Mouse (Mus musculus): ENCODE measurements around the gene Tubgcp5.

Tubgcp5 gene

DNA sequence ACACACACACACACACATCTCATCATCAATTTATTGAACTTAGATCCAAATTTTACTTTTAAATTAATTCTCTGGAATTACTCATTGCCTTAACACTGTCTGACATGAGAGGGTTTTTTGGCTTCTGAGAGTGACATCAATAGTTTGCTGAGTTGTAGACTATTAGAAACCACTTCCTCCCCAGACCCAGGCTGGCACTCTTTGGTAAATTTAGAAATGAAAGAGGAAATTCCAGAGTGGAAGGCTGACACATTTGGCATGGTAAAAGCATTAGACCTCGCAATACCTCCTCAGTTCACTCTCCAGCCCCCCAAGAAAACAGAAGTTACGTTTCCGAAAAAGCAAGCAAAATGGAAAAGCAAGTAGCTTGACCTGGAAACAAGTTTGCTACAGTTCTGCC lies 58.8 kb downstream of the Tubgcp5 start:
- no peak for DNase-seq (ENCODE audit: low read depth, low spot score)

DNA sequence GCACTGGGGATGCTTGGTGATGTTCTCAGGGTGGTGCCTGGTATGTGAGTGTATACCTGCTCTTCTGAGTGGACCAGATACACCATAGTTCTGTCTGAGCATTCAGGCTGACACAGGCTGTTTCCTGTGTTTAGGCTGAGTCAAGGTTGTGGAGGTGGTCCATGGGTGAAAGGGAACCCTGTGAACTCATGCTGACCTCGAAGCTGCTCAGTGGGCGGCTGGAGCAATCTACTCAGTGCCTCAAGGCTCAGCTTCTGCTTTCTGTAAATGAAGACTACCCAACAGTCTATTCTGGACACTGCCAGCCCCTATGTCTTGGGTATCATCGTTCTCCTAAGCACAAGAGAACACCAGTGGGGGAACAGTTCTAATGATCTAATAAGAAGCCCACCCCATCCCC lies 61.6 kb downstream of the Tubgcp5 start:
- DNase-seq (ENCODE audit: low read depth, low spot score): no peak

DNA sequence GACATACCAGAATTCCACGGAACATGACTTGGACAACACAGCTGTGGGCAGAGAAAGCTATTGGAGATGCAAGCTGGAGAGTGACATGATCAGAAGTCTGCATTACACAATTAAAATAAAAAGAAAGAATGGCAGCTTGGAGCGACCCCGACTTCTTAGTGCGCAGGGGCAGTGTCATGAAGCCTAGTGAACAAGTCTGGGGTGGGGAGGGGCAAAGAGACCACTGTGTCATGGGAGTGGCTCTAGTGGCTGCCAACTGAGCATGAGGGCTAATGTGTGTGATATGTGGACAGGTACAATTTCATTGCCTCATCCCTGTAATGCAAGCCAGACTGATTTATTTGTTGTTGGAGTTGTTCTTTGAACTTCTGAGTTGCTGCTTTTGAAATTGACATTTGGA lies 62.8 kb downstream of the Tubgcp5 start:
- no peak for DNase-seq (ENCODE audit: low read depth, low spot score)

DNA sequence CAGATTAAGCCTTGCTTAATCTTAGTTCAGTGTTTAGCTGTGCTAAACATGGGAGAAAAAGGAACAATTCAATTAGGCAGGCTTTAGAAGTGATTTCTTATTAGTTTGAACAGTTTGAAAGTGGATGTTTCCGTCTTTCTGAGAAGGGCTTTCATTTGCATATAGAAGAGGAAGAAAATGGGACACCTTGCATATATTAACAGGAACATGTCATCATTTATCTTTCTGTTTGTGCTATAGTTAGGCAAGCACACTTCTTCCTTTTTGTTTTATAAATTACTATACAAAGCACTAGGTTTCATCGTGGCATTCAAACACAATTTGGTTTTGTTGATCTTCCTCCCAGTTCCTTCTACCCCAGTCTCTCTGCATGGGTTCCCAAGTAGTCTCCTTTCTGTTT lies 63.8 kb downstream of the Tubgcp5 start:
- no peak for DNase-seq (ENCODE audit: low read depth, low spot score)

DNA sequence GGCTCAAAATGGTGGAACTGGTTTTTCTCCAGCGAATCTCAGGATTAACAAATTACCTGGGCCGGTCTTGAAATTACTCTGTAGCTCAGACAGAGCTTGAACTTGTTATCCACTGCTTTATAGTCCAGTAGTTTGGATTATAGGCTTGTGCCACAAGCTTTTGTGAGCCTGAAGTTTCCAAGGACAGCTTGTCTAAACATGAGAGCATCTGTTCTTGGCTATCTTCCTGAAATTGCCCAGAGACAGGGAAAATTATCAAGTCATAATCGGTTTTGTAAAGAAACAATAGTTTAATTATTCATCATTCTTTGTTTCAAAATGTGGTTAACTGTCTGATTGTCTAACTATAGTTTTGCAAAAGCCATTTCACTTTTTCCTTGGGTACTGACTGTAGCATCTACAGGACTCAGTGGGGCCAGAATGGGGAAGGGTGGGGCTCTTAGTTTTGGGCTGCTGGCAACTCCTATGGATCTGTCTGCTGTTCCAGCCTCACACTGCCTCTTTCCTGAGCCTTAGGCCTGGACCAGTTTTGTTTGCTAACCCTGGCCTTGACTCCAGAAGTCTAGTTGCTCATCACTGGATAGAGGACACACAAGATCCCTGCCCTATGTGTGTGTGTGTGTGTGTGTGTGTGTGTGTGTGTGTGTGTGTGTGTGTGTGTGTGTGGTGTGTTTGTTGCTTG lies 65.0 kb downstream of the Tubgcp5 start:
- DNase-seq (ENCODE audit: low read depth, low spot score): no peak

DNA sequence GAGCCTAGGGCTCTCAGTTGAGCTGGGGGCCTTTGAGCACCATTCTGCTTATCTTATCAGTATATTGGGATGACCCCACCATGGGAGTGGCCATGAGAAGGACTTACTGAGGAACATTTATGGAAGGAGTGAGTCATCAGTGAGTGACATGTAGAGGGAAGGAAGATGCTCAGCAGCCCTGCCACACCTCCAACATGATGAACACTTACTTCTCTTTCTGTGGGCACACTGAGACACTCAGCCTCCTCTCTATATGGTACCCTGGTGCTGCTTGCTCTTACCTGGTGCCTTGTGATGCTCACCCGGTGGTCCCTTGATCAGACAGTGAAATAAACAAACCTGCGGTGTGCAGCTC lies 65.5 kb downstream of the Tubgcp5 start:
- DNase-seq (ENCODE audit: low read depth, low spot score): no peak

DNA sequence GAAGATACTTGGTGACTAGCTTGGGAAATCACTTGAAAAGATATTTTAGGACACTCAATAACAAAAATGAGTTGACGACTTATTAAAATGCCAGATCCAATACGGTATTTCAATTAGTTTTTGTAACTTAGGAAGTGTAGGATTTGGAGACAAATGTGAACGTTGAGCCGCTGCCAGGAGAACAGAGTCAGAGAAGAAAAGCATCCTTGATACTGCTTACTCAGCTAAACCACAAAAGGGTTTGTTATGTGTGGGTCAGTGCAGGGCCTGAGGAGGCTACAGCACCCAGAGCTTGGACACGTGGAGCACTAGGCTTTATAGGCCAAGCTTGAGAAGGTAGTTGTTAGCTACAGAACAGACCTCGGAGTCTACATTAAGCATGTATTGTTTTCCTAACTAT lies 66.0 kb downstream of the Tubgcp5 start:
- no peak for DNase-seq (ENCODE audit: low read depth, low spot score)

DNA sequence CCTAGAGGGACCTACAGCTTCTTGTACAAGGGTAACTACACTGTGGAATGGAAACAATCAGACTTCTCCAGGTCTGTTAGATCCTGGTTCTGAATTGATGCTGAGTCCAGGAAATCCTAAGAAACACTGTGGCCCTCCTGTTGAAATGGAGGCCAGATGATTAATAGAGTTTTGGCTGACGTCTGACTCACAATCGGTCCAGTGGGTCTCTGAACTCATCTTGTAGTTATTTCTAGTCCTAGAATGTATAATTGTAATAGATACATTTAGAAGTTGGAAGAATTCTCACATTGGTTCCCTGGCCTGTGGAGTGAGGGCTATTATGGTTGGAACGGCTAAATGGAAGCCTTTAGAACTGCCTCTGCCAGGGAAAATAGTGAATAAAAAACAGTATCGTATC lies 67.2 kb downstream of the Tubgcp5 start:
- no peak for DNase-seq (ENCODE audit: low read depth, low spot score)

DNA sequence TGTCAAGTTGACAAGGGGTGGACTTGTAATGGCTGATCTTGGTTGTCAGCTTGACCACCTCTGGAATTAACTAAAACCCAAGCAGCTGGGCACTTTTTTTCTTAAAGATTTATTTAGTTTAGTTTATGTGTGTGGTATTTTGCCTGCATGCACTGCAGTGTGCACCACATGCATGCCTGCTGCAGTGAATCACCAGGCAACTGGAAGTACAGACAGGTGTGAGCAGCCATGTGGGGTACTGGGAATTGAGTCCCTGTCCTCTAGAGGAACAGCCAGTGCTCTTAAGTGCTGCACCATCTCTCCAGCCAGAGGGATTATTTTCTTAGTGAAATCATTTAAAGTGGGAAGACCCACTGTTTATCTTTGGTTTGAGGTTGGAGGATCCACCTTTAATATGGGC lies 71.1 kb downstream of the Tubgcp5 start:
- DNase-seq (ENCODE audit: low read depth, low spot score): no peak

DNA sequence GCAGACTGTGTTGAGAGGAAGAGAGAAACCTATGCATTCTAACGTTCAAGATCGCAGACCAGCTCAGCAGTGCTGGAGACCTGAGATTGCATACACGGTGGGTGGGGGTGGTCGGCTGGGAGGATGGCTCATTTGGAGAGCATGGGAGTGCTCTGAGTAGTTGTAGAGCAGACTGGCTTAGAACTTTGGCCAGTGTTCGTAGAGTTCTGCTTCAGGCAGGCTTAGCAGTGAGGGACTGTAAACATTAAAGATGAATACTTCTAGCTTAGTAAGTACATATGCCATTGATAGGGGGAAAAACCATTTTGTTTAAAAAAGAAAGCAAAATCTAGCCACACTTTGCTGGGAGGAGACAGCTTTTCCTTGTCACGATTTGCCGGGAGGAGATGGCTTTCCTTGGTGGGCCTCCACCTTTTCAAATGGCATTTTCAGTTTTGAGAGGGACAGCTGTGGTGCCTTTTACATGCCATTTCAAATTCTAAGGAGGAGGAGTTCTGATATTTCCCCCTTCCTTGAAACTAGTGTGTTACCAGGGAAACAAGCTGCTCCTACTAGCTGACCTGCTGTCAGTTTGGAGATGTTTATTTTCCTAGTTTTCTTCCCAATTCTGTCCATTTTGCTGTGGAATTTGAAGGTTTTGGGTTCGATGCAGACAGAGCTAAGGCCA lies 71.9 kb downstream of the Tubgcp5 start:
- DNase-seq (ENCODE audit: low read depth, low spot score): no peak

DNA sequence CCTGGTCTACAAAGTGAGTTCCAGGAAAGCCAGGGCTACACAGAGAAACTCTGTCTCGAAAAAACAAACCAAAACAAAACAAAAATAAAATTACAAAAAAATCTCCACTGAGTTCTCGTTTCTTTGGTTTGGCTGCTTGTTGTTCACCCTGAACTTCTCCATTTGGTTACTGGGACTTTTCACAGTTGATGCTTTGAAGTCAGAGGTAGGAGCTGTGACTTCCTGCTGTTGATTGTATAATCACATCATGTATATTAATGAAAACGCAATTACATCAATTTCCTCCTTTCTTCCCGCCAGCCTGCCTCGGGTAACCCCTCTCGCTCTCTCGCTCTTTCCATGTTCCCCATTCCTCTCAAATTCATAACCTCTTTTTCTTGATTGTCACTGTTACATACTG lies 74.3 kb downstream of the Tubgcp5 start:
- DNase-seq (ENCODE audit: low read depth, low spot score): no peak

DNA sequence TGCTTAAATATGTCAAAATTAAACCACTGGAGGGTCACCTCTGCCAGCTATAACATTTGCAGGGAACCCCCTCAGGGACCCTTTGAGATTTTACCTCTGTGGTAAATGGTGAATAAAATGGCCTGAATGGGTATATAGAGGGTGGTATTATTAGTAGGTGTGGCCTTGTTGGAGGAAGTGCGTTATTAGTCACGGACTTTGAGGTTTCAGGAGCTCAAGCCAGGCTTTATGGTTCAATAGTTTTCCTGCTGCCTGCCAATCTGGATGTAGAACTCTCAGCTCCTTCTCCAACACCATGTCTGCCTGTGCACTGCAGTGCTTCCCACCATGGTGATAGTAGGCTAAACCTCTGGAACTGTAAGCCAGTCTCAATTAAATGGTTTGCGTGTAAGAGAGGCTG lies 75.3 kb downstream of the Tubgcp5 start:
- no peak for DNase-seq (ENCODE audit: low read depth, low spot score)

DNA sequence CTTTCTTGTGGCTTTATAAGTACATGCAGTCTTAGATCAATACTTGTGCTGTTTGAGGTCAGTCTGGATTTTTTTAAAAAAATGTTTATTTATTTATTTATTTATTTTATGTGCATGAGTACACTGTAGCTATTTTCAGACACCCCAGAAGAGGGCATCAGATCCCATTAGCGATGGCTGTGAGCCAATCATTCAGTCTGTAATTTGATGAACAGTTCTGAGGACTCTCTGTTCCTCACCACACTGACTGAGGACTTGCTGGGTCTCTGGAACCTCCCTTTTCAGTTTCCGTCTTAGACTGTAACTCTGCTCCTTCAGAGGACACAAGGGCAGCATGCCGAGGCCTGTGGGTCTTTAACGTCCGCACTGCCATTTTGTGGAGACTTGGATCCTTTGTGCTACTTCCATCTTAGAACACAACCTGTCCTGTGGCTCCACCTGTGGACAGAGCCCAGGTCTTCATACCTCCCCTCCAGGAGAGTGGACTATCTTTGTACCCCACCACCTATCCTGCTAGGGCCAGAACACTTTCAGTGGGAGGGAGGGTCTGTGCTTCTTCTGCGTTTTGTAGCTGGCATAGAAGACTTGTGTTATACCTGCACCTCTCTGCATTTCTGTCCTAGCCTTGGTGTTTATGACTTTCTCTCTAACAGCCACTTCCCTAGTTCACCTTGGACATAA lies 76.5 kb downstream of the Tubgcp5 start:
- DNase-seq (ENCODE audit: low read depth, low spot score): no peak

DNA sequence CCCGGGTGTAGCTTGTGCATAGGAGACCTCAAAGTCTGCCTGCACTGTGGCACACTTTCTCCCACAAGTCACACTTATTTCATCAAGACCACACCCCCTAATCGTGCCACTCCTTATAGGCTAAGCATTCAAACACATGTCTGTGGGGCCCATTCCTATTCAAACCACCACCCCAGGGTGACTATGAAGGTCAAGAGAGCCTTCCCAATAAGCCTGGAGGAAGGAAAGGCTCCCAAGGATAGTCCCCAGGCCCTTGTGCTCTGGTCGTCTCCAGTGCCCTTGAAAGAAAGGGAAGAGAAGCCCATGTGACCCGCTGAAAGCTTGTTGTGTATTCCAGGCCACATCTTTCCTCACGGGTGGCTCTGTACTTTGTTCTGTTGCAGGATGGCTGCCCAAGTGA lies 77.5 kb downstream of the Tubgcp5 start:
- DNase-seq (ENCODE audit: low read depth, low spot score): no peak

DNA sequence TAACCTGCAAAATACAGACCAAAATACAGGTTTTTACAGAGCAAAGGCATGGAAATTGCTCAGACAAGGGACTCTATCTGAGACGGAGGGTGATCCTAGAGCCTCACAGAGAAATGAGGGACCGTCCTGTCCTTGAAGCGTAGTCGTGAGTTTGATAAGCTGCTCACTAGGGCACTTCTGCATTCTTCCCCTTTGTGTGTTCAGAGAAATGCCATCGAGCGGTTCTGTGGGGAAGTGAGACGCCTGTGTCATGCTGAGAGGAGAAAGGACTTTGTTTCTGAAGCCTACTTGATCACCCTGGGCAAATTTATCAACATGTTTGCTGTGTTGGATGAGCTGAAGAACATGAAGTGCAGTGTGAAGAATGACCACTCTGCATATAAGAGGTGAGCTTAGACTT lies 80.7 kb downstream of the Tubgcp5 start:
- no peak for DNase-seq (ENCODE audit: low read depth, low spot score)

DNA sequence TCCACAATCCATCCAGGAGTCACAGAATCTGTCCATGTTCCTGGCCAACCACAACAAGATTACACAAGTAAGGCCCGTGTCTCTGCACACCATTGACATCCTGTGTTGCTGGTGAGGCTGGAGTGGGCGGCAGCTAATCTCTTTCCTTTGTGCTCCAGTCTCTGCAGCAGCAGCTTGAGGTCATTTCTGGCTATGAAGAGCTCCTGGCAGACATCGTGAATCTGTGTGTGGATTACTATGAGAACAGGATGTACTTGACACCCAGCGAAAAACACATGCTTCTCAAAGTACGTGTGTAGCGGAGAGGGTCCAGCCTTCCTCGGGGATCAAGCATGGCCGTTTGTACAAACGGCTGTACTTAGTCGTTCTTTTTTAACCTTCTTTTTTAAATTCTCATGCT lies 83.8 kb downstream of the Tubgcp5 start:
- DNase-seq (ENCODE audit: low read depth, low spot score): no peak

DNA sequence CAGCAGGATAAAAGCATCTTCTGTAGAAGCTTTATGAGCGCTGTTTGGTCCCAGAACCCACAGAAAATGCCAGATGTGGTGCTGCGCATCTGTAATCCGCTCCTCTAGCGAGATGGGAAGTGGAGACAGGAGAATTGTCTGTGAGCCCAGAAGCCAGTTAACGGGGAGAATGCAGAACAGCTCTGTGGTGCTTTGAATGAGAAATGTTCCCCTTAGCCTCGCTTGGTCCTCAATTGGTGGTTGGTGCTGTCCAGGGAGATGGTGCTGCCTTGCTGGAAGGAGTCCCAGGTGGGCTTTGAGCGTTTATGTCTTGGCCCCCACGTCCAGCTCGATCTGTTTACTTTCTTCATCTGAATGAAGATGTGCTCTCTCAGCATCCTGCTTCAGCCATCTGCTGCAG lies 86.9 kb downstream of the Tubgcp5 start:
- DNase-seq (ENCODE audit: low read depth, low spot score): no peak

All from ES-CJ7 (cell line).